Mouse (Mus musculus) G1E (cell line): ENCODE measurements at regions not wholly inside any gene's neighbourhood (a gene's known extent, or its start where the extent isn't known, plus 50 kb on each side); places are given as distances from the start of the nearest gene placed in this dataset.

Source experiments
- CTCF ChIP-seq: IDR thresholded peaks from 2 replicates; pipeline ENCODE4 v1.5.1; 2012; ENCODE audit warnings: low read depth, low read length, inconsistent platforms, mixed read lengths
- GATA1 ChIP-seq: IDR thresholded peaks from 2 replicates; pipeline ENCODE4 v1.6.1; 2012; ENCODE audit warnings: borderline replicate concordance, low read length, inconsistent platforms, mixed read lengths
- GATA2 ChIP-seq: IDR thresholded peaks from 2 replicates; pipeline ENCODE4 v1.6.1; 2012; ENCODE audit warnings: low read depth, low read length, inconsistent platforms, borderline replicate concordance
- POLR2AphosphoS5 ChIP-seq: IDR thresholded peaks from 2 replicates; pipeline ENCODE4 v1.6.1; 2012; ENCODE audit warnings: low read depth, low read length, inconsistent platforms; ENCODE audit not compliant: insufficient replicate concordance

- TF ChIP-seq CTCF: no peak
- no peak for TF ChIP-seq GATA2
- no peak for TF ChIP-seq POLR2AphosphoS5
- TF ChIP-seq GATA1: no peak
Observed at GRCm38 (mm10) chr1:129100997-129101396, 172.1 kb upstream of the Thsd7b start.
